Mouse (Mus musculus): ENCODE results near the gene 4930523C07Rik. TPM values are rescaled to one million over a fixed set of nuclear protein-coding genes. Genes with fewer than 3 reads are reported as not detected.

The 4930523C07Rik gene
- total RNA-seq, 2 experiments from 2014 or later = 26.0 to 91.2 TPM

GRCm38 (mm10) chr1:160082647-160083046 lies 38.5 kb downstream of the 4930523C07Rik start:
- peak; percentile 35; the same call in 1 of the 2 replicates for ATAC-seq (replicated peaks; ENCODE audit: low FRiP score, poor library complexity, severe bottlenecking)

- no peak for ATAC-seq (replicated peaks; ENCODE audit: low FRiP score, poor library complexity, severe bottlenecking)
Observed at GRCm38 (mm10) chr1:160084239-160084638, 40.1 kb downstream of the 4930523C07Rik start.

DNA sequence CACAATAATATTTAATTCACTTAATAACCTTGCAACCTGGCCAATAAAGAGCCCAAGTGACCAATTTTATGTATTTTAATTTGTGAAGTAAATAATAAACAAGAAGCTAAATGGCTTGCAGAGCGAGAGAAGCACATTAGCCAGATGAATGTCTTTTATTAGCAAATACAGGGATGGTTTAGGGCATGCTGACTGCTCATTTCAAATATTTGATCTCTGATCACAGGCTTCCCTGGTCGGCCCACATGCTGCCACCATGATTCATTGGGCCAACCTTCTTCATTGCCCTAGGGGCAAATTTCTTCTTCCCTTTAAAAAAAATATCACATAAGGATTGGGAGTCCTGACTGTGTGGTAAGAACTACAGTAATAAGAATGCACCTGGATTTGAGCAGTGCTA lies 42.5 kb downstream of the 4930523C07Rik start:
- no peak for ATAC-seq (replicated peaks; ENCODE audit: low FRiP score, poor library complexity, severe bottlenecking)

GRCm38 (mm10) chr1:160099659-160100302 lies 55.6 kb downstream of the 4930523C07Rik start:
- ATAC-seq (replicated peaks; ENCODE audit: low FRiP score, poor library complexity, severe bottlenecking) = no peak

DNA sequence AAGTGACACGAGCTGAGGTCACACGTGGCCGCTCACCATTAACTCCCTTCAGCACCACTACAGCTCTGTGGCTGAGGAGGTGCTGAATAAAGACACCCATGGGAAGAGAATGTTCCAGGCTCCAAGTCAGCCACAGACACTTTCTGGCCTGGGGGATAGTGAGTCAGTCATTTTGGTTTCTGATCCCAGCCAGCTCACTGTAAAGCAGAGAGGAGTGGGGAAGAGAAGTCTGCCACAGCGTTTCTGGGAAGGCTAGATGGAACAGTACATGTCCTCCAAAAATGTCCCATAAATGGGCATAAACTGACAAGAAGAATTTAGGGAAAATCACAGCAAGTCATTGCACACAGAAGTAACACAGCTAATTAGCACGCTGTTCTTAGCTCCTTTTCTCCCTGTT lies 56.8 kb downstream of the 4930523C07Rik start:
- no peak for ATAC-seq (replicated peaks; ENCODE audit: low FRiP score, poor library complexity, severe bottlenecking)

DNA sequence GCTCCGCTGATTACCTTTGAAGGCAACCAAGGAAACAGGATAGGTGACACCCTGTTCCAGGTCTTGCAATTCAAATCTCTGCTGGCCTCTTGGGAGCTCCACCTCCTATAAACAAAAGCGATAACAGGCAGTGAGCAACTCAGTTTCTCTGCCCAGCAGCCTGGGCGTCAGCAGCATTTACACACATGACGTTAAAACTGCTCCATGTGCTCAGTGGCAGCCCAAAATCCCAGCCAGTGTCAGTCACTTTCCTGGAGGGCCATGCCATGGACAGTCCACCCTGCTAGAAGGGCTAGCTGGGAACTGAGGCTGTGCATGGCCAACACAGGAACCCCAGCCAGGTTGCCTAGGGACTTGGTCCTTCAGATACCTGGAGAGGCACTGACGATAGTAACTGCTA lies 61.2 kb downstream of the 4930523C07Rik start:
- no peak for ATAC-seq (replicated peaks; ENCODE audit: low FRiP score, poor library complexity, severe bottlenecking)

DNA sequence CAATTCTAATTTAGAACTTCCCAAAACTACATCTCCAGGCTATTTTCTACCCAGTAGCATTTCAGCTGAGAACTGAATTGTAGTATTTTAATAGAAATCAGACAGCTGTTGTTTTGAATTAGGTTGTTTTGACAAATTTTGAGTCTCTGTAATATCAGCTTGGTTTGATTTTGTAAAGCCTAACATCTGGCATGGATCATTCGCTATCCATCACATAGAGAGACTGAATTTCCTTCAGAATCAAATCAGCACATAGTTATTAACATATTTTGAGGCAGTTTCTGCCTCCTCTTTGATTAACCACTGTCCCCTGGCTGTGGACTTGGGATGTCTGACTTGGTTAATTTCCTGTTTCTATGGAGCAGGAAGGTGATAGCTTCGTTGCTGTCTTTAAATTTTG lies 64.4 kb downstream of the 4930523C07Rik start:
- ATAC-seq (replicated peaks; ENCODE audit: low FRiP score, poor library complexity, severe bottlenecking) = no peak

- ATAC-seq (replicated peaks; ENCODE audit: low FRiP score, poor library complexity, severe bottlenecking) = no peak
Observed at GRCm38 (mm10) chr1:160123957-160124356, 79.8 kb downstream of the 4930523C07Rik start.

Other genes starting within 250 kb of the 4930523C07Rik start
- not detected in 2 replicates for gene Tnn, start 109.2 kb downstream of the 4930523C07Rik start, total RNA-seq (2015; ENCODE audit: low replicate concordance)
- not detected in 2 replicates for gene Tnn, start 109.2 kb downstream of the 4930523C07Rik start, total RNA-seq (2017; ENCODE audit: low replicate concordance)
- 35.3 and 54.1 TPM in 2 replicates for gene Mrps14, start 150.8 kb downstream of the 4930523C07Rik start, total RNA-seq (2015; ENCODE audit: low replicate concordance)
- 16.1 and 25.7 TPM in 2 replicates for gene Mrps14, start 150.8 kb downstream of the 4930523C07Rik start, total RNA-seq (2017; ENCODE audit: low replicate concordance)
- gene Cacybp, start 168.5 kb downstream of the 4930523C07Rik start, total RNA-seq (2015; ENCODE audit: low replicate concordance) = 54.8 and 74.6 TPM in 2 replicates
- 20.9 and 60.2 TPM in 2 replicates for gene Cacybp, start 168.5 kb downstream of the 4930523C07Rik start, total RNA-seq (2017; ENCODE audit: low replicate concordance)

Data from erythroid progenitor cell, adult 5-6 weeks (primary cell).